Mouse (Mus musculus): ENCODE data around the gene Arhgef28.

GRCm38 (mm10) chr13:98011931-98012341 lies 194.3 kb downstream of the Arhgef28 start:
- TF ChIP-seq CTCF (IDR thresholded peaks at IDR 0.05; ENCODE audit: borderline replicate concordance, insufficient read depth, low read depth, low read length) (no peak), POLR2A (IDR thresholded peaks at IDR 0.05; ENCODE audit: borderline replicate concordance, insufficient read depth, low read length) (no peak)
